25 mouse cellular contexts compared by ENCODE assay signal in genomic region chr14:33467766-33468165, GRCm38 (mm10). TPM values are rescaled to one million over a fixed set of nuclear protein-coding genes. Genes with fewer than 3 reads are reported as not detected.
DNase-seq lines count a peak whose midpoint lies in the region; ATAC-seq lines count a peak whose summit lies in the region.
"Had no signal": no experiment of that assay in that cellular context is flagged by ENCODE, and none has a peak within 500 bp of the region (broad histone marks: within the 10 kb centered on the region; RNA-seq: fewer than 3 reads in every experiment).

No protein-coding gene starts in this region.

- H3K9me3 ChIP-seq in hindbrain, embryonic 10.5 days = no peaks in the 10 kb centered on the region
- H3K9me3 ChIP-seq in hindbrain, embryonic 13.5 days = no peaks in the 10 kb centered on the region
- H3K9me3 ChIP-seq in kidney, embryonic 16.5 days (ENCODE audit: low read length) = no peaks in the 10 kb centered on the region
- H3K9me3 ChIP-seq: liver, embryonic 15.5 days; midbrain, embryonic 15.5 days; stomach, embryonic 15.5 days had no signal

- no peak overlapping the region for H3K4me3 ChIP-seq in hindbrain, embryonic 10.5 days
- no peak overlapping the region for H3K4me3 ChIP-seq in hindbrain, embryonic 13.5 days
- no peak overlapping the region for H3K4me3 ChIP-seq in kidney, embryonic 16.5 days (ENCODE audit: low read length)
- H3K4me3 ChIP-seq: heart, embryonic 13.5 days; left cerebral cortex, adult 2 months; liver, embryonic 15.5 days; megakaryocyte, embryonic 14.5 days; midbrain, embryonic 15.5 days; myocyte; stomach, embryonic 15.5 days had no signal

- no peaks in the 10 kb centered on the region for H3K27me3 ChIP-seq in hindbrain, embryonic 10.5 days (ENCODE audit: insufficient read depth, poor library complexity, severe bottlenecking)
- no peaks in the 10 kb centered on the region for H3K27me3 ChIP-seq in hindbrain, embryonic 13.5 days
- H3K27me3 ChIP-seq in kidney, embryonic 16.5 days (ENCODE audit: insufficient read depth, low read length) = no peaks in the 10 kb centered on the region
- H3K27me3 ChIP-seq: heart, embryonic 13.5 days; liver, embryonic 15.5 days; midbrain, embryonic 15.5 days; stomach, embryonic 15.5 days had no signal

- H3K9ac ChIP-seq in hindbrain, embryonic 13.5 days = no peak overlapping the region
- no peak overlapping the region for H3K9ac ChIP-seq in kidney, embryonic 16.5 days (replicated peaks; ENCODE audit: low read length)
- H3K9ac ChIP-seq: heart, embryonic 13.5 days; liver, embryonic 15.5 days; midbrain, embryonic 15.5 days; stomach, embryonic 15.5 days had no signal

- WGBS in hindbrain, embryonic 10.5 days = 70% methylated on average over 6 of the region's 6 CpGs
- 71% methylated on average over 6 of the region's 6 CpGs for WGBS in hindbrain, embryonic 13.5 days
- 73% methylated on average over 6 of the region's 6 CpGs for WGBS in kidney, embryonic 16.5 days

- no peaks in the 10 kb centered on the region for H3K4me1 ChIP-seq in hindbrain, embryonic 10.5 days (replicated peaks)
- no peaks in the 10 kb centered on the region for H3K4me1 ChIP-seq in hindbrain, embryonic 13.5 days (replicated peaks)
- H3K4me1 ChIP-seq in kidney, embryonic 16.5 days (ENCODE audit: insufficient read depth, low read length) = no peaks in the 10 kb centered on the region
- H3K4me1 ChIP-seq: liver, embryonic 15.5 days; megakaryocyte, embryonic 14.5 days; midbrain, embryonic 15.5 days; stomach, embryonic 15.5 days had no signal

- ATAC-seq in hindbrain, embryonic 13.5 days (ENCODE audit: low FRiP score) = no peak
- ATAC-seq in kidney, embryonic 16.5 days (ENCODE audit: low FRiP score, low TSS enrichment) = no peak
- ATAC-seq: midbrain, embryonic 15.5 days had no signal

- no peaks in the 10 kb centered on the region for H3K36me3 ChIP-seq in hindbrain, embryonic 10.5 days
- no peaks in the 10 kb centered on the region for H3K36me3 ChIP-seq in hindbrain, embryonic 13.5 days
- H3K36me3 ChIP-seq in kidney, embryonic 16.5 days (ENCODE audit: insufficient read depth, low read length) = no peaks in the 10 kb centered on the region
- H3K36me3 ChIP-seq: heart, embryonic 13.5 days; liver, embryonic 15.5 days; midbrain, embryonic 15.5 days; stomach, embryonic 15.5 days had no signal

- H3K27ac ChIP-seq in hindbrain, embryonic 10.5 days = no peak overlapping the region
- no peak overlapping the region for H3K27ac ChIP-seq in hindbrain, embryonic 13.5 days
- H3K27ac ChIP-seq in kidney, embryonic 16.5 days (ENCODE audit: low read length) = no peak overlapping the region
- H3K27ac ChIP-seq: heart, embryonic 13.5 days; left cerebral cortex, adult 2 months; liver, embryonic 15.5 days; midbrain, embryonic 15.5 days; stomach, embryonic 15.5 days had no signal

- H3K4me2 ChIP-seq in hindbrain, embryonic 13.5 days = no peak overlapping the region
- H3K4me2 ChIP-seq in kidney, embryonic 16.5 days (replicated peaks; ENCODE audit: low read depth, low read length) = no peak overlapping the region
- H3K4me2 ChIP-seq: heart, embryonic 13.5 days; liver, embryonic 15.5 days; midbrain, embryonic 15.5 days; stomach, embryonic 15.5 days had no signal

- DNase-seq in hindbrain, embryonic 10.5 days (ENCODE audit: low spot score) = peak; percentile 18
- peak; percentile 75 for DNase-seq in embryo, embryonic 11 days
- DNase-seq in forelimb bud, embryonic 11.5 days (ENCODE audit: low read depth, low spot score) = peak; percentile 83
- peak; percentile 76 for DNase-seq in mesoderm, embryonic 11.5 days (ENCODE audit: low read depth, low spot score)
- DNase-seq in lung, adult 18-20 months = no peak
- DNase-seq in lung, postnatal 36 days = no peak
- DNase-seq: cerebellum, adult 18-20 months; cerebellum, postnatal 25 days; heart, adult 18-20 months; kidney, adult 9 months; kidney, postnatal 36 days; layer of hippocampus, adult 9-11 months; left cerebral cortex, postnatal 4 days; lung, postnatal 14 days; retina, postnatal 1 day; thymus, adult 2 months had no signal

RNA-seq across cellular contexts. Expression of gene Frmpd2, which starts 3.7 kb away (rescaled TPM):
- polyA plus RNA-seq in hindbrain, embryonic 10.5 days (2016; fragmentation: Nextera tagmentation; extraction: Ambion mirVana) = 0.06 and 0.26 TPM in 2 replicates
- not detected in 2 replicates for polyA plus RNA-seq in hindbrain, embryonic 13.5 days (2015; fragmentation: Nextera tagmentation; extraction: Ambion mirVana)
- 0.02 and 0.06 TPM in 2 replicates for polyA plus RNA-seq in kidney, embryonic 16.5 days (2015; fragmentation: Nextera tagmentation; extraction: Ambion mirVana)
- polyA plus RNA-seq: heart, embryonic 13.5 days; liver, embryonic 15.5 days; myocyte had no signal

RNA-seq across cellular contexts. Expression of gene Mapk8, which starts 20.8 kb away (rescaled TPM):
- 19.5 and 19.7 TPM in 2 replicates for polyA plus RNA-seq in hindbrain, embryonic 10.5 days (2016; fragmentation: Nextera tagmentation; extraction: Ambion mirVana)
- 41.4 and 45.0 TPM in 2 replicates for polyA plus RNA-seq in hindbrain, embryonic 13.5 days (2015; fragmentation: Nextera tagmentation; extraction: Ambion mirVana)
- polyA plus RNA-seq in kidney, embryonic 16.5 days (2015; fragmentation: Nextera tagmentation; extraction: Ambion mirVana) = 15.2 and 18.3 TPM in 2 replicates

Comparison
In these comparisons a context has a peak if more than half of its experiments do, and no peak if none do; other contexts are left out.
1. DNase-seq: peak in hindbrain, embryonic 10.5 days (single experiment), embryo, embryonic 11 days (single experiment), forelimb bud, embryonic 11.5 days (single experiment) and mesoderm, embryonic 11.5 days (single experiment); none in lung, adult 18-20 months (0 of 2) and lung, postnatal 36 days (single experiment).